Mouse (Mus musculus) adrenal gland, adult 2 months (tissue): Measurements from ENCODE around the gene Rnf128. TPM values are rescaled to one million over a fixed set of nuclear protein-coding genes. Genes with fewer than 3 reads are reported as not detected.
A peak's percentile ranks its signal among the peaks of the same experiment; 100 is the strongest.
"Not testable (repeated sequence)": the region's sequence is repeated elsewhere in the genome, so short reads cannot be mapped to it uniquely, and the experiment has no call there.

Source experiments
- DNase-seq: peaks from one replicate; pipeline ENCODE4 v3.0.0; 2021
- long read RNA-seq: library from polyadenylated mRNA; stranded (forward); transcript quantifications from one replicate; pipeline ENCODE4 v2.0.0, GENCODE M21; 2021
- polyA plus RNA-seq: library from polyadenylated mRNA; depleted of rRNA; stranded (reverse); fragments of >200 nt; gene quantifications from 2 replicates; pipeline ENCODE4 v1.2.3, GENCODE M21; 2012; rRNA removed
- total RNA-seq, 2 experiments: library from RNA; stranded (reverse); gene quantifications; 2 replicates each; pipeline ENCODE4 v1.2.3; 2021

Gene Rnf128
- total RNA-seq (10 to 100 TPM; 34.1 to 49.3 TPM), polyA plus RNA-seq (52.4 and 63.8 TPM in 2 replicates)
- long read RNA-seq, transcript Rnf128-201 (7 exons, 2,750 nt): major isoform, 81 of 83 reads
- long read RNA-seq, partial matches to known transcripts: 2 of 83 reads
- long read RNA-seq, other reads (novel, unspliced or antisense): 0 of 83 reads

DNA sequence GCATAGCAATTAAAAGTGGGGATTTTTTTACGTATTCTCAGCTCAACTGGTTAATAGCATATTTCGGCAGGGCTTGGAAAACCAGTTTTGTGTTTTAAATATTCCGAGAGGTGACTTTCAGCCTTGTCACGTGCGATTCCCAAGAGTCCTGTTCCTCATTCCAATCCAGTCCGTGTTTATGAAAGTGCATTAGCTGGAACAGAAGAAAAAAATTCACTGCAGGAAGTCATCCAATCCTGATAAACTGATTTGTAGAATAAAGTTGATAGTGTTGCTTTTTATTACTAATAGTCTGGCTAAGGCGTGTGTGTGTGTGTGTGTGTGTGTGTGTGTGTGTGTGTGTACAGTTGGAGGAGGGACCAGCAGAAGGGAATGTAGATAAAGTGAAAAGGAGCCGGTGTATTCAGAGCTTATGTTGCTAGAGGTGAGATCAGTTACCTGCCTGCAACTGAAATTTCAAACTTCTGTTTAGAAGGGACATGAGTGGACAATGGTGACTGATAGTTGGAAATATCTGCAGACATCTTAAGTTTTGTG lies at the start of gene Rnf128:
Gene Rnf128, plus strand, starts transcription at position 392 of the 537 bp plus-strand sequence.
- no peak for DNase-seq

DNA sequence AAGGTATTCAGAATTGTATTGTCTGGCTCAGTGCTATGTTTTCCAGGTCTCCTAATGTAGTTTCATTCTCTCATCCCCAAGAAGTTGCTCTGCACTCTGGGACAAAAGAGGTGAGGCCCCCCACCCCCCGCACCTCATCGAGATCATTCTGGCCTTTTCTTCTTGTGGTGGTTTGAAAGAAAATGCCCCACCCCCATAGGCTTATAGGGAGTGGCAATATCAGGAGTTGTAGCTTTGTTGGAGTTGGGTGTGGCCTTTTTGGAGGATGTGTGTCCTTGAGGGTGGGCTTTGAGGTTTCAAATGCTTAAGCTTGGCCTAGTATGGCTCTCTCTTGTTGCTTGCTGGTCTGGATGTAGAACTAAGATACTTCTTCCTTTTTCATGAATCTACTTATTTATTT lies 47.0 kb upstream of the Rnf128 start:
- DNase-seq: no peak

DNA sequence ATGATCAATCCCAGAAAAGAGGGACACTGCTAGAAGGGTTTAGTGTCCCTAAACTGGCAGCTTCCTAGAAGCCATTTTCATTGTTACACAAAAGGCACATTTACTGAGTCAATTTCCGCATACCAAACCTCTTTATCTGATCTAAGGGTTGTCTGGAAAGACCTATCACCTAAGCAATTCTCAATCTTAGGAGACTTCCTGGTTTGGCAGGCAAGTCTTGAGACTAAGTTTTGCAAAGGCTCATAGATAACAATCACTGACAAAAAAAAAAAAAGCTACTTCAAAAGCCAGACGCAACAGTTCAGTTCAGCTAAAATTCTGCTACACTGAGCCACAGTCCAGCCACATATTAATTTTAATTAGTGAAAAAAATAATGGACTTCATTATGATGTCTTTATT lies 43.9 kb upstream of the Rnf128 start:
- DNase-seq: no peak

GRCm38 (mm10) chrX:139524303-139525091 lies 38.6 kb upstream of the Rnf128 start:
- DNase-seq: no peak

DNA sequence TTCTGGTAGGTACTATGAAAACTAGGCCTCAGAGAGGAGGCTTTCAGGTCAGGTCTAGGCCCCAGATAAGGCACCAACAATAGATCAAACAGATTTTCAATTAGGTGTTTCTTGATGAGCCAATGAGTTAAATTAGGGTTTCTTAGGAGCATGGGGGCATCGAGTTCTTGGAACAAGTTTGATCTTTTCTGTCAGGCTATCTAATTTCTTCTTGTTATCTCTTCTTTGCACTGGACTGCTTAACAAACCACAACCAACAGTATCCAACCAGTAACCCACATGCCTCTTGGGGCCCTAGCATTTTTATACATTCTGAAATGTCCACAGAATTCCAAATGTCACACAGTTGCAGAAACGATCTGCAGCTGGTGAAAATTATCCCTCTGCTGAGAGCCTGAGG lies 37.4 kb upstream of the Rnf128 start:
- DNase-seq: no peak

GRCm38 (mm10) chrX:139526984-139527383 lies 36.1 kb upstream of the Rnf128 start:
- no peak for DNase-seq

DNA sequence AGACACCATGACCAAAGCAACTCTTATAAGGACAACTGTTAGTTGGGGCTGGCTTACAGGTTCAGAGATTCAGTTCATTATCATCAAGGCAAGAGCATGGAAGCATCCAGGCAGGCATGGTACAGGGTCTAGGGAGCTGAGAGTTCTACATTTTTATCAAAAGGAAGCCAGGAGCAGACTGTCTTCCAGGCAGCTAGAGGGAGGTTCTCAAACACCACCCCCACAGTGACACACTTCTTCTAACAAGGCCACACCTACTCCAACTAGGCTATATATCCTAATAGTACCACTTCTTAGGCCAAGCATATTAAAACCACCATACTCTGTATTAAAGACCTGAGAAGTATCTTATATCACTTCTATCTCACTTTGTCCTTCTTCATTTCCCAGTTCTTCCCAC lies 33.4 kb upstream of the Rnf128 start:
- no peak for DNase-seq

DNA sequence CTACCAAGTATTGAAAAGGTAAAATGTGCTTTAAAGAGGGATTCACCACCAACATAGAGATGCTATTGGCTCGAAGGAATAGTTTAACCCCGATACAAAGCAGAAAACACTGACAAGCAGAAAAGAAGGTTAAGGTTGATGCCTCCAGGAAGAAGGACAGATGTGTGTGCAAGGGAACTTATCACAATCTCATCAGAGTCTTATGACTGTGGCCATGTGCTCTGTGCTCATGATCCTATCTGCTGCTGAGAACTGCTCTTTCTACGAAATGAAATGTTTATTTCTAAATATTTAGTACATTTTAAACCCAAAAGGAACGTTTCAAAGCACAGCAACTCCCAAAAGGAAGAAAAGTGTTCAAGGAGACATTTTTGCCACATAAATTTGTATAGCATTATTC lies 30.8 kb upstream of the Rnf128 start:
- DNase-seq: no peak

DNA sequence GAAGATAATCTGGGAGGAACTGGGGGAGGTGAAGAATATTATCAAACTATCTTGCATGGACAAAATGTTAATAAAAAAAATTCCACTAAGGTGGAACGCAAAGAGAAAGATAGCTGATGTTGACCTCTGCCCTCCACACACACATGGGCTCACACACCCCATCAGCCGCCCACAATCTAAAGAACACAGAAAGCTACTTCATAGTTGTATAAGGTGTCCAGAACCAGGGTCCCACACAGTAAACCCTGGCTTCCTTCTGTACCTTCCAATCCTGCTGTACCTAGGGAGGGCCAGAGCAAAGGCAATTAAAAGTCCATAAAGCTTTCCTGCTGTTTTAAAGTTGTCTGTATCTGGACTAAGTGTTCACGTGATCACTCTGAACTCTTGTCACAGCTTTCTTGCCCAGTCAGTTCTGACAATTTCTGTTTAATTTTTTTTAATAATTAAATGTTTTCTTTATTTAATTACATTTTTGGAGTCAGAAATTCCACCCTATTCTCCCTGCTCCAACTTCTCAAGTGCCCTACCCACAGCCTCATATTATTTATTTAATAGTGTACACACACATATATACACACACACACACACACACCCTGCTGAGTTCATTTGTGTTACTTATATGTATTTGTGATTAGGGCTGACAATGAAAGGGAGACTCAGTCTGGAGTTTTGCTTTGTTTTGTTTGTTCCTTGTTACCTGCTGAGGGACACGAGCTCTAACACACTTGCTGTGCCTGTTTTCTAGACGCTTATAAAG lies 25.3 kb upstream of the Rnf128 start:
- DNase-seq: no peak

- no peak for DNase-seq
These were observed 19.4 kb upstream of the Rnf128 start for GRCm38 (mm10) chrX:139543726-139544125.

DNA sequence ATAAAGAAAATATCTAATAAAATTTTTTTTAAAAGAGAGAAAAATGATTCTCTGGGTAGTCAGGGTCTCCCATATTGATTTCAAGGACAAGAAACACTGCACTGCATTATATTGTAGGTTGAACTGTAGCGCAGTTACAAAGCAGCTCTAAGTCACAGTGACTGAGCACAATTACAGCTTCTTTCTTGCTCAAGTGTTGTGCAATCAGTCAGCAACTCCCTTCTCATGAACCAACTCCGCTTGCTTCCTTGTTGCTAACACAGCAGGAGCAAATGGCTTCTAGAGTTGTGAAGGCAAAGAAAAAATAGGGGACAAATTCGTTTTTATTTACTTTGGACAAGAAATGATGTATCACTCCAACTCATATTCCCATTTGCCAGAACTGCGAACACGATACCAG lies 12.7 kb upstream of the Rnf128 start:
- no peak for DNase-seq

DNA sequence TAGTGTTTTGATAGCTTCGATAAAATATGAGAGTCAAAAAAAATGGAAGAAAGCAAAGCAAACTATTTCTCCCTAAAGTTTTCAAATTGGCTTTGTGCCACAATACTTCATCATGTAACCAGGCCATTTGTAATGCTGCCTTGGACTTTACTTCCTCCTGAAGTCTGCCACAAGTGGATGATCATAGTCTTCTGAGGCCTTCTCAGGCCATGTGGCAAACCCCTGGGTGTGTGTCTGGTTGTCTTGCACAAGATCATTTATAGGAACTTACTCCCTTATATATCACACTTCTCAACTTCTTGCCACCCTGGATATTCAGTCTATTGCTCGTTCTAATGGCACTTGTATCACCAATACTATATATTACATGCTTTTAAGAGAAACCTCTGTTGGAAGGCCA lies 11.0 kb upstream of the Rnf128 start:
- DNase-seq: no peak

GRCm38 (mm10) chrX:139562255-139562924 lies 726 bp upstream of the Rnf128 start:
- no peak for DNase-seq

- no peak for DNase-seq
These were observed 6.9 kb downstream of the Rnf128 start for GRCm38 (mm10) chrX:139570054-139570453.

DNA sequence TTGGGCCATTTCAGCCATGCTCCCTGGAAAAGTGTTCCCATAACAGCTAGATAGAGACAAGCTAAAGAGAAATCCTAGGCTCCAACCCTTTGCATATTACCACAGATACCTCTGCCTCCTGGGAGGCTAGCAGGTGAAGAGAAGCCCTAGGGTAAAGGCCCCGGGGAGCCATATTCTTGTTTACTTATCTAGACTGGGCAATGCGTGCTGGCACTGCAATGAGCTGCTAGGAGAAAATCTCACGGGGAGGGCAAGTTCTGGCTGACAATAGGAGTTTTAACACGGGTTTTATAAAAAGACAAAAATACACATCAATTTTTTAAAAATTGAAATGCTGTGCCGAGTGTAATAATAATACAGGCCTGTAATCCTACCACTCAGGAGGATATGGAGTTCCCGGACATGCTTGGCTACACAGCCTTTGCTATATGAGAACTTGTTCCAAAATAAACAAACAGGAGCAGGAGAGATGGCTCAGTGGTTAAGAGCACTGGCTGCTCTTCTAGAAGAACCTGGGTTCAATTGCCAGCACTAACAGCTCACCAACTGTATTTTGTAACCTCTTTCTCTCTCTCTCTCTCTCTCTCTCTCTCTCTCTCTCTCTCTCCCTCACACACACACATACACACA lies 15.6 kb downstream of the Rnf128 start:
- no peak for DNase-seq

- DNase-seq: no peak
These were observed 20.5 kb downstream of the Rnf128 start for GRCm38 (mm10) chrX:139583616-139584015.

DNA sequence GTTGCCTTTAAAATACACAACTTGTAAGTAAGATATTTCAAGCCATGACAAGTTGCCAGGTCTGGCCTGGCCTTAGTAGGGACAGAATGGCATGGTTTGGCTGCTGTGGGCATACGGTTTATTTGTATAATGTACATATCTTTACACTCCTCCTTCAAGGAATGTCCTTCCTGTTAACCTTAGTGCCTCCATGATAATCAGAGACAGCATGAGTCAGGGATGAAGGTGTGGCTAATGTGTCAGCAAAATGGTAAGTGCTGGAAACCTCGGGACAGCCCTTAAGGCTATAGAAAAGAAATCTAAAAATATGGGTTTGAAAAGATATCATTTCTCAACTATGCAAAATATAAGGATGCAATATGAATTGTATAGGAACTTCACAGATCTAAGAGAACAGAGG lies 23.6 kb downstream of the Rnf128 start:
- DNase-seq: not testable (repeated sequence)

GRCm38 (mm10) chrX:139596404-139596803 lies 33.3 kb downstream of the Rnf128 start:
- DNase-seq: no peak

- peak; percentile 94 for DNase-seq
These were observed 47.1 kb downstream of the Rnf128 start for GRCm38 (mm10) chrX:139610033-139610764.

DNA sequence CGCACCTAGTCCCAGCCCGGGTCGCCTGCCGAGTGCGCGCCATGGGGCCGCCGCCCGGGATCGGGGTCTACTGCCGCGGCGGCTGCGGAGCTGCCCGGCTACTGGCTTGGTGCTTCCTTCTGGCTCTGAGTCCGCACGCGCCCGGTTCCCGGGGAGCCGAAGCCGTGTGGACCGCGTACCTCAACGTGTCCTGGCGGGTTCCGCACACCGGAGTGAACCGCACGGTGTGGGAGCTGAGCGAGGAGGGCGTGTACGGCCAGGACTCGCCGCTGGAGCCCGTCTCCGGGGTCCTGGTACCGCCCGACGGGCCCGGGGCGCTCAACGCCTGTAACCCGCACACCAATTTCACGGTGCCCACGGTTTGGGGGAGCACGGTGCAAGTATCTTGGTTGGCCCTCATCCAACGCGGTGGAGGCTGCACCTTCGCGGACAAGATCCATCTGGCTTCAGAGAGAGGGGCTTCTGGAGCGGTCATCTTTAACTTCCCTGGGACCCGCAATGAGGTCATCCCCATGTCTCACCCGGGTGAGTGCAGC lies 47.7 kb downstream of the Rnf128 start:
- DNase-seq: peak; percentile 54

GRCm38 (mm10) chrX:139614761-139615160 lies 51.6 kb downstream of the Rnf128 start:
- no peak for DNase-seq
